Mouse (Mus musculus) cerebellum, adult 2 months (tissue): ENCODE data around the gene Prtg.

Experiments
- CTCF ChIP-seq: fragments of 200-500 bp; IDR thresholded peaks from 2 replicates; pipeline ENCODE4 v1.5.1; 2011; ENCODE audit warnings: low read depth, mild to moderate bottlenecking, control low read depth, low read length, moderate library complexity, borderline replicate concordance; ENCODE audit not compliant: insufficient read depth
- POLR2A ChIP-seq: fragments of 200-500 bp; IDR thresholded peaks from 2 replicates; pipeline ENCODE4 v1.6.1; 2011; ENCODE audit warnings: low read length, control low read depth, borderline replicate concordance; ENCODE audit not compliant: insufficient read depth

DNA sequence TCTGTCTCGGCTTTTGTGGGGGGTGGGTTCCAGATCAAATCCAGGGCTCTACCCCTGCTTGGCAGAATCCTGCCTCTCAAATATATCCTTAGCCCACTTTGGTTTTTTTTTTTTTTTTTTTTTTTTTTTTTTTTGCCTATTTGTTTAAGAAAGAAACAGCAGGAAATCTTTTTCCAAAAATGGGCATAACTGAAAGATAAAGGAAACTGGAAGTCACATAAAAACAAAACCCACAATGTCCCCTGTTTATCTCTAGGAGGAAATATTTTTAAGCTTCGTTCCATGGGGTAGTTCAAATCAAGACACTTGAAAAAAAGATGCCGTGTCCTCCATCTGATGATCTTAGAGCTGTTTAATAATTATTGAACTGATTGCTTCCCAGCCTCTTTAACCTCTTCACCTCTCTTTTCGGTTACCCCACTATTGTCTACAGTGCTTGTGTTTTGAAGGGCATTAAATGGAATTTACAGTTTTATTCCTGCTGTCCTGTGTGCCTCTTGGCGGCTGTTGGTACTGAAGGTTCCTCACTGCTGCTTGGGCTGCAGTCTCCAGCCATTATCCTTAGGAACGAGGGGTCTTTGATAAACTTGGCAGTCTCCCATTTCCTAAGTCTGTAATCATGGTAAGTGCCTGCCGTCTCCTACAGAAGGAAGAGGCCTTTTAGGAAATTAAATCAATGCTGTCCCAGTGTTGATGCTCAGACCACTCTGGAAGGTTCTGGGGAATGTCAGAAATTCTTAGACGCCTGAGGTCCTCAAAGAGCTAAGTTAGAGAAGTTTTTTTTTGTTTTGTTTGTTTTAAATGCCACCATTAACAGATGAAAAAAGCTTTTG lies 65.8 kb downstream of the Prtg start:
- TF ChIP-seq CTCF (no peak), POLR2A (no peak)
